Mouse (Mus musculus) embryonic facial prominence, embryonic 13.5 days (tissue): ENCODE measurements at regions not wholly inside any gene's neighbourhood (a gene's known extent, or its start where the extent isn't known, plus 50 kb on each side); places are given as distances from the start of the nearest gene placed in this dataset.

ENCODE experiments used
- ATAC-seq: fragments of 200-750 bp; cut with Nextera tagmentation; 2 replicates; pipeline ENCODE4 v1.8.0; 2017; ENCODE audit warnings: low read depth; ENCODE audit not compliant: insufficient number of reproducible peaks, insufficient read depth, low FRiP score, low TSS enrichment
- H3K27ac ChIP-seq: fragments of 300-500 bp; sonication (generic); 2 replicates; pipeline ENCODE4 v1.5.1; 2015; ENCODE audit warnings: moderate library complexity, mild to moderate bottlenecking, inconsistent platforms
- H3K27me3 ChIP-seq: fragments of 300-500 bp; sonication (generic); 2 replicates; pipeline ENCODE4 v1.6.1; 2015; ENCODE audit warnings: mild to moderate bottlenecking, inconsistent platforms
- H3K36me3 ChIP-seq: fragments of 300-500 bp; sonication (generic); 2 replicates; pipeline ENCODE4 v1.6.1; 2015; ENCODE audit warnings: mild to moderate bottlenecking, inconsistent platforms
- H3K4me1 ChIP-seq: fragments of 300-500 bp; sonication (generic); 2 replicates; pipeline ENCODE4 v1.6.1; 2015; ENCODE audit warnings: inconsistent platforms
- H3K4me2 ChIP-seq: fragments of 300-500 bp; sonication (generic); 2 replicates; pipeline ENCODE4 v1.6.1; 2015; ENCODE audit warnings: moderate library complexity, mild to moderate bottlenecking, inconsistent platforms
- H3K4me3 ChIP-seq: fragments of 300-500 bp; sonication (generic); 2 replicates; pipeline ENCODE4 v1.5.1; 2015; ENCODE audit warnings: mild to moderate bottlenecking, inconsistent platforms
- H3K9ac ChIP-seq: fragments of 300-500 bp; sonication (generic); 2 replicates; pipeline ENCODE4 v1.6.1; 2015; ENCODE audit warnings: mild to moderate bottlenecking, inconsistent platforms
- H3K9me3 ChIP-seq: fragments of 300-500 bp; sonication (generic); 2 replicates; pipeline ENCODE4 v1.6.1; 2016; ENCODE audit warnings: inconsistent platforms
- WGBS: fragments of 180-500 bp; shearing (Covaris S2); methylation state at CpG from one replicate; pipeline ENCODE4 v1.1.7; 2015; ENCODE audit warnings: mixed read lengths; 5-methylcytosine and 5-hydroxymethylcytosine counted together

DNA sequence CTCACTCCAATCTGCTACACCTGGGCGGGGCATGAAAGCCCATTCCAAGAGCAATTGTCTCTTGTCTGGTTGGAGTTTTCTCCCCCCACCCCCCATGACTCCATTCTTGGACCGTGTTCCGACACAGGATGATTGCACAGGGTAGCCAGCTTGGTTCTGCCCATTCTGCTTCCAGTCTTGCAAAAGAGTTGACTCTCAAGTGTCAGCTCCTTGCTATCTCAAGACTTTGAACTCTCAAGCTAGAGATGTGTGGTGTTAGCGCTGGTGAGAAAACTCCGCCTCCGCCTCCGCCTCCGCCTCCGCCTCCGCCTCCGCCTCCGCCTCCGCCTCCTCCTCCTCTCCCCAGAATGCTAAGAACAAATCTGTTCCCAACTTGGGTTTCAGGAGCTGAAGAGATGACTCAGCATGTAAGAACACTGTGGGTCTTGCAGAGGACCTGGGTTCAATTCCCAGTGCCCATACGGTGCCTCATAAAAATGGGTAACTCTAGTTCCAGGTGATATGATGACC is 135.1 kb downstream of the Bcat1 start:
- Histone ChIP-seq H3K9me3 (no peaks in the 10 kb centered on the region), H3K36me3 (no peaks in the 10 kb centered on the region), H3K4me1 (peaks cover 3% of the 10 kb centered on the region), H3K27me3 (no peaks in the 10 kb centered on the region), H3K4me2 (no peak overlapping the region), H3K9ac (no peak overlapping the region), H3K4me3 (no peak overlapping the region), H3K27ac (no peak overlapping the region)
- 94% methylated on average over 14 of the region's 14 CpGs for WGBS
- no peak for ATAC-seq

DNA sequence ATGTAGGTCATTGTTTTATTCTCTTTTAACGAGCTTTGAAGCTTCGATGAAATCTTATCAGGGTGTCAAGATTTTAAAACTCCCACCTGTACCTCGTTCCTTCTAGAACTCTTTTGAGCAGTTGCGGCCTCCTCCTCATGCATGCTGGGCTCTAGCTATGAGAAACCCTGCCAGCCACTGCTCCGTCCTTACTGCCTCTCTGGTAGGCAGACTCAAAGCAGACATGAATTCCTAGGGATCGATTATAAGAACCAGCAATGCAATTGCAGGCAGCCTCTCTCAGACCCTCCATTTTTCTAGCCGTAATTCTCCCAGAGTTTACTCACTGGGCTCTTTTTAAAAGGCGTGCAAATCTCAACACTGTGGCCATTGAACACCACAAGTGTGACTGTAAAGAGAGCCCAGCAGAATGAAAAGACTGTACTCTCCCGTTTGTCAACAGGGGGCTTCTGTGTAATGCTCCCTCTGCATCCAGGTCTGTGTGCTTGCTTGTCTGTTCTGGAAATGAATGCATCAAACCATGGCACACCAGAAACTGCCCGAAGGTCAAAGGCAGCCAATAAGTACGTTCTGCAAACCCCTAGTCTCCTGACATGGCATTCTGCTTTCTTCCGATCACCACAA is 137.3 kb downstream of the Bcat1 start:
- Histone ChIP-seq H3K27me3 (no peaks in the 10 kb centered on the region), H3K27ac (peak overlapping the region; percentile 14; the same call in 1 of the 2 replicates), H3K9ac (no peak overlapping the region), H3K4me3 (no peak overlapping the region), H3K4me1 (peaks cover 3% of the 10 kb centered on the region; the same call in 1 of the 2 replicates), H3K9me3 (no peaks in the 10 kb centered on the region), H3K36me3 (no peaks in the 10 kb centered on the region), H3K4me2 (no peak overlapping the region)
- WGBS: 76% methylated on average over 12 of the region's 12 CpGs
- ATAC-seq: no peak

DNA sequence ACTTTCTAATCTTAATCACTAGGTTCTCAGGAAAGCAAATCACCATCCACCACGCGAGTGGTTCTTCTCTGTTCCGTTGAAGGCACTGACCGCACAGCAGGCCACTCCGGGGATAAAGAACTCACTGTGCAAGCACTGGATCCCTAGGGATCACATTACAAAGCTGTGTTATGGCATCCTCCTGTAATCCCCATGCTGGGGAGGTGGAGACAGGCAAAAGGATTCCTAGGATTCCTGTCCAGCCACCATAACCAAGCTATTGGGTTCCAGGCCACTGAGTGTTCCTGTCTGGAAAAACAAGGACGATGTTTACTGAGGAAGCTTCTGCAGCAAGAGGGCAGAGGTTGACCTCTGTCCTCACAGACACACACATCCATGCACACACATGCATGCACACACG is 138.8 kb downstream of the Bcat1 start:
- H3K27me3 ChIP-seq: no peaks in the 10 kb centered on the region
- no peak for ATAC-seq
- H3K4me1 ChIP-seq: peaks cover 3% of the 10 kb centered on the region; the same call in 1 of the 2 replicates
- H3K4me2 ChIP-seq: no peak overlapping the region
- no peak overlapping the region for H3K9ac ChIP-seq
- 54% methylated on average over 7 of the region's 7 CpGs for WGBS
- H3K27ac ChIP-seq: no peak overlapping the region
- no peaks in the 10 kb centered on the region for H3K36me3 ChIP-seq
- H3K4me3 ChIP-seq: no peak overlapping the region
- 0 out of 2 replicates have a peak, but pooled peaks cover 3% of the 10 kb centered on the region for H3K9me3 ChIP-seq

DNA sequence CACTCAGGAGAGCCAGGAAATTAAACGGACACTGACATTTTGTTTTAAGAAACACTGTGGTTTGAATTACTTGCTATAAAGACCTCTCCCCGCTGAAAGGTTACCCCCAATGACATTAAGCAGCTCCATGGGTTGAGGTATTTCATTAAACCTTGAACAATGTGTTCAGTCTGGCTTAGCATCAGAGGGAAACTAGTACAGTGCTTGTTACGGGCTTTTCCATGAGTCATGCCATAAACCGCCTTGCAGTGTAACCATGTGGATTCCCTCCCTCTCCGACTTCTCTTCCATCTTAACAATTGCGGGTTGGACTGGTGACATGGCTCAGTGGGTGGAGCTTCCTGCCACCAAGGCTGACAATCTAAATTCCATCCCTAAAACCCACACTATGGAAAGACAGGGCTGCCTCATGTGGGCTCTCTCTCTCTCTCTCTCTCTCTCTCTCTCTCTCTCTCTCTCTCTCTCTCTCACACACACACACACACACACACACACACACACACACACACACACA is 142.2 kb downstream of the Bcat1 start:
- H3K27me3 ChIP-seq: no peaks in the 10 kb centered on the region
- H3K9me3 ChIP-seq: 0 out of 2 replicates have a peak, but pooled peaks cover 3% of the 10 kb centered on the region
- peaks cover 3% of the 10 kb centered on the region; the same call in 1 of the 2 replicates for H3K4me1 ChIP-seq
- no peak overlapping the region for H3K27ac ChIP-seq
- no peak overlapping the region for H3K9ac ChIP-seq
- no peak overlapping the region for H3K4me3 ChIP-seq
- 71% methylated on average over 6 of the region's 6 CpGs for WGBS
- no peaks in the 10 kb centered on the region for H3K36me3 ChIP-seq
- no peak overlapping the region for H3K4me2 ChIP-seq
- ATAC-seq: no peak

DNA sequence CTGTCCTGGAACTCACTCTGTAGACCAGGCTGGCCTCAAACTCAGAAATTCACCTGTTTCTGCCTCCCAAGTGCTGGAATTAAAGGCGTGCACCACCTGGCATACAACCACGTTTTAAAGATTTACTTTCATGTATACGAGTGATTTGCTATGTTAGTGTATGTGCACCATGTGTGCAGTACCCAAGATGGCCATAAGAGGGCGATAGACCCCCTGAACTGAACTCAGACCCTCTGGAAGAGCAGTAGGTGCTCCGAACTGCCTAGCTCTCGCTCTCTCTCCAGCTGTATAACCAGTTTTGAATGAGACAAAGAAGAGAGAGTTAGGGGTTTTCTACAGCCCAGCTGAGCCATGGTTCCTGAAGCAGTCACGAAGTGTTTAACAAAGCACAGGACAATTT is 143.6 kb downstream of the Bcat1 start:
- H3K9ac ChIP-seq: no peak overlapping the region
- 84% methylated on average over 7 of the region's 7 CpGs for WGBS
- H3K36me3 ChIP-seq: no peaks in the 10 kb centered on the region
- H3K27me3 ChIP-seq: no peaks in the 10 kb centered on the region
- H3K4me2 ChIP-seq: no peak overlapping the region
- 0 out of 2 replicates have a peak, but pooled peaks cover 3% of the 10 kb centered on the region for H3K9me3 ChIP-seq
- peaks cover 2% of the 10 kb centered on the region; the same call in 1 of the 2 replicates for H3K4me1 ChIP-seq
- no peak overlapping the region for H3K27ac ChIP-seq
- no peak overlapping the region for H3K4me3 ChIP-seq
- no peak for ATAC-seq

DNA sequence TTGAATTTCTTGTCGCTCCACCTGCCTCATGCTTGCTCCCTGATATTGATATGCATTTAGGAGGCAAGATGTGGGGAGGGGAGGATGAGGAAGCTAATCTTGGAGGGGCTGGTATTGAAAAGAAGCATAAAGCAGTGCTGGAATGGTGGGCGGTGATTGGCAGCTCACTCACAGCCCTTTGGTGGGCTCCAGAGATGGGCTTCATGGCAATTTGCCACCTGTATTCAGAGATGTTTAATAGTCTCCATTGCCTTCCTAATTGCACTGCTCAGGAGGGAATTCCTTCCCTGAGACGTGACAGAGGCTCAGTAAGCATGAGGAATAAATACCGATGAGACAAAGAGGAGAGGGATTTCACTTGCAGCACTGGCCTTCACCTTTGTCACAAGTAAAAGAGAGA is 146.0 kb downstream of the Bcat1 start:
- Histone ChIP-seq H3K36me3 (no peaks in the 10 kb centered on the region), H3K4me2 (no peak overlapping the region), H3K27me3 (no peaks in the 10 kb centered on the region), H3K4me3 (no peak overlapping the region), H3K4me1 (no peaks in the 10 kb centered on the region), H3K9ac (no peak overlapping the region), H3K27ac (no peak overlapping the region), H3K9me3 (0 out of 2 replicates have a peak, but pooled peaks cover 3% of the 10 kb centered on the region)
- ATAC-seq: no peak
- 69% methylated on average over 4 of the region's 4 CpGs for WGBS

DNA sequence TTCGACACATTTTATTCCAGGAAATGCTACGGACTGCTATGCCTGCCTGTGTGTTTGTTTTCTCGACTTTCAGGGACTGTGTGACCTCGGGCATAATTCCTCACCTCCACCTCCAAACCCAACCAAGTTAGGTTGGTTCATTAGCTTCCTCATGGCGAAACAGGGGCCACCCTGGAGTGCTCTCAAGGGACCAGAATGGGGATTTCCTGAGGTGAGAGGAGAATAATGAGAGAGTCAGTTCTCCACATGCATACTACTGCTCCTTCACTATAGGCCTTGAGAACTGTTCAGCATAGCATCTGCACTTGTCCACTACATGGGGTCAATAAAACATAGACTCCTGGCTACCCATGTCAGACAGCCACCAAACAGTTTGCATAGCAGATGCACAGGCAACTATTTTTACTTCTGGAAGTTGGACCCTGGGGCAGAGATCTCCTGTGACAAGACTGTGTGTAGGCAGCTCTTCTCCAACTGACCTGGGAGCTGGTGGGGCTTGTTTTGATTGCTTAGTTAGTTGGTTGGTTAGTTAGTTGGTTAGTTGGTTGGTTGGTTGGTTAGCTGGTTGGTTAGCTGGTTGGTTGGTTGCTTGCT is 146.6 kb downstream of the Bcat1 start:
- Histone ChIP-seq H3K4me2 (no peak overlapping the region), H3K36me3 (no peaks in the 10 kb centered on the region), H3K27me3 (no peaks in the 10 kb centered on the region), H3K9ac (no peak overlapping the region), H3K4me1 (no peaks in the 10 kb centered on the region), H3K4me3 (no peak overlapping the region), H3K27ac (no peak overlapping the region), H3K9me3 (0 out of 2 replicates have a peak, but pooled peaks cover 3% of the 10 kb centered on the region)
- no peak for ATAC-seq
- 75% methylated on average over 5 of the region's 5 CpGs for WGBS

DNA sequence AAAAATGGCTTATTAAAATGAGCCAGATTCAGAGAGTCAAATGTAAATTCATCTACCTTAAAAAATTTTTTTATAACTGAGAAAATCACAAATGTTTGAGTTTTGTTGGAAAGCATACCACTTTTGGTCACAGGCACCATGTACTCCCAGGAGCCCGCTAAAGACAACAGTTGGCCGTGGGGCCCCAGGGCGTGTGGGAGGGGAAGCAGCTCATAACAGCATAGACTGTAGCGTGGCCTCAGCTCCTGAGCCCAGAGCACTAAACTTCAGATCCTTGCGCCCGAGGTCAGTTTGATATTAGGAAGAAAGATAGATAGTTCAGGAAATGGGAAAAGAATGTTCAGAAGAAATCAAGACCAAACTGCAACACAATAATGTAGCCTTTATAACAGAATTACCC is 145.8 kb upstream of the Sox5 start:
- Histone ChIP-seq H3K27me3 (no peaks in the 10 kb centered on the region), H3K4me3 (no peak overlapping the region), H3K27ac (no peak overlapping the region), H3K4me2 (no peak overlapping the region), H3K9me3 (0 out of 2 replicates have a peak, but pooled peaks cover 3% of the 10 kb centered on the region), H3K36me3 (no peaks in the 10 kb centered on the region), H3K4me1 (no peaks in the 10 kb centered on the region), H3K9ac (no peak overlapping the region)
- WGBS: 63% methylated on average over 6 of the region's 6 CpGs
- no peak for ATAC-seq

DNA sequence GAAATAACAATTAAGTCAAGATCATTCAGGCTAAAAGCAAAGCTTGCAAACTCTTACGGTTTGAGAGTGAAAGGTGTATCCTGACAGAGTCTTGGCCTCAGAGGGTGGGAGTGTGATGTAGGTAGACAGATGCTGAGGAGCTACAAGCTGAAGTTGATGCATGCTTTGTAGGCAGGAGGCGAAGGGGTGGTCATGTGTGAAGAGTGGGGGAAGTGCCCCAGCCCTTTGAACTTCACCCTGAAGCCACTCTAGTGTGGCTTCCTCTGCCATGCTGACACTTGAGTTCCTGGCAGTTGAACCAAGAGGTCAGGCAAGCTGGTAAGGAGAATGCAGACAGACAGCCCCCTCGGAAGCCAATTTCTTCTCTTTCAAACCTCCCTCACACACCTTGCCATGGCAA is 141.0 kb upstream of the Sox5 start:
- WGBS: 86% methylated on average over 3 of the region's 3 CpGs
- Histone ChIP-seq H3K36me3 (no peaks in the 10 kb centered on the region), H3K27ac (no peak overlapping the region), H3K4me3 (no peak overlapping the region), H3K4me1 (no peaks in the 10 kb centered on the region), H3K4me2 (no peak overlapping the region), H3K9ac (no peak overlapping the region), H3K9me3 (no peaks in the 10 kb centered on the region), H3K27me3 (no peaks in the 10 kb centered on the region)
- ATAC-seq: no peak

DNA sequence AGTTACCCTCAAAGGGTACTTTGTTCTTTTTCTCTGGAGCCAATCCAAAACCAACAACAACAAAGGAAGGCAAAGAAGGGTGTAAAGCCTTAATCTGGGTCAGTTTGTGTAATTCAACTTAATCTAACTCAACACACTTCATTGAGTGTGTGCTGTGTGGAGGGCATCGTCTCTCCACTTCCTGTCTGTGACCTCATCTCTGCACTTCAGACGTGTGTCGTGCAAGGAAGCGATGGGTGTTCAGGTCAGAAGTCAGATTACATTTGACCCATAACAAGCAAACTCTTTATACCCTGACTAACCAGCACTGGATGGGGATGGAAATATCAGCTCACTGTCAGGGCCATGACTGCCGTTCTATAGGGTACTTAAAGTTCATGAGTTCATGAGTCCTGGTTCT is 138.0 kb upstream of the Sox5 start:
- ATAC-seq: no peak
- no peak overlapping the region for H3K4me3 ChIP-seq
- no peaks in the 10 kb centered on the region for H3K9me3 ChIP-seq
- no peak overlapping the region for H3K27ac ChIP-seq
- WGBS: 41% methylated on average over 5 of the region's 5 CpGs
- 0 out of 2 replicates have a peak, but pooled peaks cover 4% of the 10 kb centered on the region for H3K4me1 ChIP-seq
- no peaks in the 10 kb centered on the region for H3K36me3 ChIP-seq
- no peaks in the 10 kb centered on the region; the same call in 1 of the 2 replicates for H3K27me3 ChIP-seq
- no peak overlapping the region for H3K4me2 ChIP-seq
- no peak overlapping the region for H3K9ac ChIP-seq

DNA sequence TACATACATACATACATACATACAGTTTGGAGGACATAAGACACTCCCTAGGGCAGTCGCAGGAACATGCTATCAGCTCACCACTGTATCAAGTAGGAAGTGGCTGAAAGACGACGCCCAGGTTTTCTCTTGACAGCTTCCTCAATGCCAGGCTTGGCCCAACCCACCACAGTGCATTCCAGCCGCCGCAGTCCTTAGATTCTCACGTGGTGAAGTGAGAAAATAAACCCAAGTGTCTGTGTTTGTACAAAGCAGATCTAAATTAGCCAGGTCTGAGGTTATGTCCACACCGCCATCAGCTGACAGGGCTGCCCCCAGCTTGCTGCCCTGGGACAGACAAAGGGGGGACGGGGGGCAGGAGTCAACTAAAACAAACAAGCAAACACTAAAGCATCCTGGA is 135.4 kb upstream of the Sox5 start:
- H3K36me3 ChIP-seq: no peaks in the 10 kb centered on the region
- peaks cover 3% of the 10 kb centered on the region; the same call in 1 of the 2 replicates for H3K27me3 ChIP-seq
- H3K9me3 ChIP-seq: no peaks in the 10 kb centered on the region
- H3K9ac ChIP-seq: no peak overlapping the region
- H3K4me3 ChIP-seq: no peak overlapping the region
- ATAC-seq: no peak
- WGBS: 27% methylated on average over 8 of the region's 8 CpGs
- no peak overlapping the region for H3K4me2 ChIP-seq
- 0 out of 2 replicates have a peak, but pooled peaks cover 4% of the 10 kb centered on the region for H3K4me1 ChIP-seq
- no peak overlapping the region; the same call in 1 of the 2 replicates for H3K27ac ChIP-seq

DNA sequence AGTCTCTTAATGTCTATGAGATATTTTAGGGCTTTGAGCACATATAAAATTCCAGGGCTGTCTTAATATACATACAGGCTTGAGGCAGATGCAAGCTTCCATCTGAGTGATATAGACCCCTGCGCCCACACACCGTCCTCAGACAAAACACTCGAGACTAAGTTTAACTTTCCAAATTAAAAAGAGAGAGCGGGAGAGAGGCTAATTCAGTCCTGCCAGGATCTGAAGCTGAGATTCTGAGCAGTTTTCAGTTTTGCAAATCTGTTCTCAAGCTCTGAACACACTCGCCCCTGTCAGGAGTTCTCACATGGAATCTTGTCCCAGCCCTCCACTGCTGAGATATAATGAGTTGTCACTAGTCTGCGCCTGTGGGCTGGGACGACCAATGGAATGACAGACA is 130.0 kb upstream of the Sox5 start:
- no peaks in the 10 kb centered on the region for H3K9me3 ChIP-seq
- no peaks in the 10 kb centered on the region for H3K4me1 ChIP-seq
- no peak overlapping the region for H3K9ac ChIP-seq
- peaks cover 3% of the 10 kb centered on the region; the same call in 1 of the 2 replicates for H3K27me3 ChIP-seq
- no peak overlapping the region for H3K4me3 ChIP-seq
- no peaks in the 10 kb centered on the region for H3K36me3 ChIP-seq
- no peak for ATAC-seq
- H3K27ac ChIP-seq: no peak overlapping the region
- no peak overlapping the region for H3K4me2 ChIP-seq
- WGBS: 73% methylated on average over 7 of the region's 7 CpGs
